Mouse (Mus musculus): ENCODE measurements around the gene R3hdml.

GRCm38 (mm10) chr2:163469711-163470110 lies 22.4 kb upstream of the R3hdml start:
- no peak for TF ChIP-seq CTCF (IDR thresholded peaks at IDR 0.05; ENCODE audit: borderline replicate concordance, insufficient read depth, low read length)
- no peak for TF ChIP-seq POLR2A (IDR thresholded peaks at IDR 0.05; ENCODE audit: low read depth, low read length)
